Mouse (Mus musculus) heart, embryonic 16.5 days (tissue): ENCODE measurements around the gene Coro6. TPM values are rescaled to one million over a fixed set of nuclear protein-coding genes. Genes with fewer than 3 reads are reported as not detected.

Experiments used
- ATAC-seq: fragments of 200-750 bp; cut with Nextera tagmentation; replicated peaks from 2 replicates; pipeline ENCODE4 v1.8.0; 2017; ENCODE audit warnings: moderate number of reproducible peaks; ENCODE audit not compliant: insufficient read depth, low FRiP score; ENCODE audit errors: extremely low read depth
- H3K27ac ChIP-seq: fragments of 300-500 bp; sonication (generic); 2 replicates; pipeline ENCODE4 v1.5.1; 2014; ENCODE audit warnings: mild to moderate bottlenecking, low read length, control low read depth, moderate library complexity
- H3K27me3 ChIP-seq: fragments of 300-500 bp; sonication (generic); 2 replicates; pipeline ENCODE4 v1.6.1; 2014; ENCODE audit warnings: low read length, mixed read lengths; ENCODE audit not compliant: control insufficient read depth, insufficient read depth
- H3K36me3 ChIP-seq: fragments of 300-500 bp; sonication (generic); 2 replicates; pipeline ENCODE4 v1.6.1; 2014; ENCODE audit not compliant: control insufficient read depth, insufficient read depth
- H3K4me1 ChIP-seq: fragments of 300-500 bp; sonication (generic); 2 replicates; pipeline ENCODE4 v1.6.1; 2014; ENCODE audit warnings: low read length, mixed read lengths; ENCODE audit not compliant: control insufficient read depth, insufficient read depth
- H3K4me2 ChIP-seq: fragments of 300-500 bp; sonication (generic); 2 replicates; pipeline ENCODE4 v1.6.1; 2014; ENCODE audit warnings: low read depth, mild to moderate bottlenecking, control low read depth, low read length
- H3K4me3 ChIP-seq: fragments of 300-500 bp; sonication (generic); 2 replicates; pipeline ENCODE4 v1.5.1; 2014; ENCODE audit warnings: mild to moderate bottlenecking, control low read depth, low read length
- H3K9ac ChIP-seq: fragments of 300-500 bp; sonication (generic); 2 replicates; pipeline ENCODE4 v1.6.1; 2014; ENCODE audit warnings: low read length, control low read depth
- H3K9me3 ChIP-seq: fragments of 300-500 bp; sonication (generic); replicated peaks from 2 replicates; pipeline ENCODE4 v1.6.1; 2016; ENCODE audit warnings: low read length; ENCODE audit not compliant: control insufficient read depth
- WGBS: fragments of 180-500 bp; shearing (Covaris S2); extraction: QIAGEN DNeasy Blood & Tissue Kit; methylation state at CpG from one replicate; pipeline ENCODE4 v1.1.7; 2014; 5-methylcytosine and 5-hydroxymethylcytosine counted together
- polyA plus RNA-seq: library from polyadenylated mRNA; unstranded; fragments of >200 nt; fragmentation: Nextera tagmentation; extraction: Ambion mirVana; gene quantifications from 2 replicates; pipeline ENCODE4 v1.2.1, GENCODE M21; 2015

Coro6 gene
- polyA plus RNA-seq, 1 experiment from 2014 or later: 47.4 TPM

- H3K4me1 ChIP-seq: peaks cover 38% of the 10 kb centered on the region
- peak overlapping the region; percentile 75 for H3K27ac ChIP-seq
- no peak overlapping the region for H3K4me2 ChIP-seq
- no peaks in the 10 kb centered on the region for H3K9me3 ChIP-seq
- H3K9ac ChIP-seq: no peak overlapping the region
- peaks cover 23% of the 10 kb centered on the region; the same call in 1 of the 2 replicates for H3K36me3 ChIP-seq
- H3K27me3 ChIP-seq: no peaks in the 10 kb centered on the region
- no peak overlapping the region for H3K4me3 ChIP-seq
- WGBS: 65% methylated on average over 8 of the region's 8 CpGs
- no peak for ATAC-seq
These were observed 21.2 kb upstream of the Coro6 start for GRCm38 (mm10) chr11:77441020-77441419.

GRCm38 (mm10) chr11:77442186-77443170 is 19.7 kb upstream of the Coro6 start:
- H3K27me3 ChIP-seq: no peaks in the 10 kb centered on the region
- no peak overlapping the region for H3K4me2 ChIP-seq
- H3K9me3 ChIP-seq: no peaks in the 10 kb centered on the region
- WGBS: 58% methylated on average over 7 of the region's 7 CpGs
- peaks cover 23% of the 10 kb centered on the region; the same call in 1 of the 2 replicates for H3K36me3 ChIP-seq
- no peak overlapping the region for H3K4me3 ChIP-seq
- peaks cover 44% of the 10 kb centered on the region for H3K4me1 ChIP-seq
- H3K27ac ChIP-seq: peak overlapping the region; percentile 65
- no peak overlapping the region for H3K9ac ChIP-seq
- no peak for ATAC-seq

- Histone ChIP-seq H3K4me1 (peaks cover 44% of the 10 kb centered on the region), H3K9me3 (no peaks in the 10 kb centered on the region), H3K4me3 (no peak overlapping the region), H3K27ac (no peak overlapping the region), H3K27me3 (no peaks in the 10 kb centered on the region), H3K4me2 (no peak overlapping the region), H3K9ac (no peak overlapping the region), H3K36me3 (peaks cover 25% of the 10 kb centered on the region)
- no peak for ATAC-seq
- WGBS: 53% methylated on average over 2 of the region's 2 CpGs
These were observed 17.3 kb upstream of the Coro6 start for GRCm38 (mm10) chr11:77444939-77445338.

- H3K36me3 ChIP-seq: peaks cover 31% of the 10 kb centered on the region
- peak; percentile 76 for ATAC-seq
- no peak overlapping the region for H3K9ac ChIP-seq
These were observed 15.6 kb upstream of the Coro6 start for GRCm38 (mm10) chr11:77446628-77447041.

GRCm38 (mm10) chr11:77449224-77449623 is 13.0 kb upstream of the Coro6 start:
- H3K9ac ChIP-seq: no peak overlapping the region
- no peak overlapping the region for H3K4me2 ChIP-seq
- H3K27ac ChIP-seq: no peak overlapping the region
- no peaks in the 10 kb centered on the region for H3K9me3 ChIP-seq
- no peak overlapping the region for H3K4me3 ChIP-seq
- peaks cover 20% of the 10 kb centered on the region for H3K4me1 ChIP-seq
- ATAC-seq: no peak
- peaks cover 27% of the 10 kb centered on the region for H3K36me3 ChIP-seq
- no peaks in the 10 kb centered on the region for H3K27me3 ChIP-seq
- WGBS: 86% methylated on average over 7 of the region's 7 CpGs

More at GRCm38 (mm10) chr11:77446628-77447041, 15.6 kb upstream of the Coro6 start:
- Histone ChIP-seq H3K4me2 (no peak overlapping the region), H3K27me3 (no peaks in the 10 kb centered on the region), H3K9me3 (no peaks in the 10 kb centered on the region), H3K4me1 (peaks cover 37% of the 10 kb centered on the region), H3K4me3 (no peak overlapping the region), H3K27ac (peak overlapping the region; percentile 36)
- WGBS: 18% methylated on average over 6 of the region's 6 CpGs

GRCm38 (mm10) chr11:77451670-77452069 is 10.5 kb upstream of the Coro6 start:
- no peaks in the 10 kb centered on the region for H3K9me3 ChIP-seq
- no peaks in the 10 kb centered on the region for H3K27me3 ChIP-seq
- no peak for ATAC-seq
- 65% methylated on average over 2 of the region's 2 CpGs for WGBS
- no peak overlapping the region for H3K4me3 ChIP-seq
- no peak overlapping the region for H3K9ac ChIP-seq
- H3K4me2 ChIP-seq: no peak overlapping the region
- H3K4me1 ChIP-seq: peaks cover 12% of the 10 kb centered on the region
- H3K36me3 ChIP-seq: peaks cover 37% of the 10 kb centered on the region
- H3K27ac ChIP-seq: no peak overlapping the region

- peaks cover 37% of the 10 kb centered on the region for H3K36me3 ChIP-seq
- no peak for ATAC-seq
- WGBS: 92% methylated on average over 2 of the region's 2 CpGs
These were observed 8.8 kb upstream of the Coro6 start for GRCm38 (mm10) chr11:77453388-77453787.

GRCm38 (mm10) chr11:77455770-77456510 is 6.3 kb upstream of the Coro6 start:
- Histone ChIP-seq H3K9ac (0 out of 2 replicates have a peak overlapping the region, but pooled peaks have one; percentile 32), H3K27ac (peak overlapping the region; percentile 41), H3K36me3 (peaks cover 26% of the 10 kb centered on the region), H3K4me3 (no peak overlapping the region), H3K4me1 (peaks cover 15% of the 10 kb centered on the region), H3K27me3 (no peaks in the 10 kb centered on the region), H3K4me2 (no peak overlapping the region), H3K9me3 (no peaks in the 10 kb centered on the region)
- no peak for ATAC-seq
- 76% methylated on average over 9 of the region's 9 CpGs for WGBS

More at GRCm38 (mm10) chr11:77453388-77453787, 8.8 kb upstream of the Coro6 start:
- no peak overlapping the region for H3K4me2 ChIP-seq
- no peaks in the 10 kb centered on the region for H3K27me3 ChIP-seq
- H3K27ac ChIP-seq: no peak overlapping the region
- H3K9ac ChIP-seq: no peak overlapping the region
- peaks cover 15% of the 10 kb centered on the region for H3K4me1 ChIP-seq
- no peak overlapping the region for H3K4me3 ChIP-seq
- no peaks in the 10 kb centered on the region for H3K9me3 ChIP-seq
